Mouse (Mus musculus): ENCODE data around the gene Tmem136.
A peak's percentile ranks its signal among the peaks of the same experiment; 100 is the strongest.

DNA sequence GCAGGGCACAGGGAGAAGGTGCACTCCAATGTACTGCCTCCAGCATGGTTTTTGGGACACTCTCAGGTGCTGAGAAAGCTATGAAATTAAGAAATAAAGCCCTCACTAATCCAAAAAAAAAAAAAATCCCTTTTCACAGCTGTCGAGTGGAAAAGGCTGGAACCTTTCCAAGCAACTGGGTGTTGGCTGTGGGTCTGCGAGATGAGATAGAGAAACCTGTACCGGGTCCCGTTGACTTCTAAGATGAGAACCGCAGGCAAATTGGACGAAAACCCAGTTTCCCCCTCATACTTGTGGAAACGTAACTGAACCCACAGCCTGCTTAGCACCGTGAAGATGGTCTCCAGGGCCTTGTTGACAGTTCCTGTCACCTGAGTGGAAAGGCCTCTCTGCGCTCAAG, 34.6 kb upstream of the Tmem136 start:
- TF ChIP-seq SIN3A (IDR thresholded peaks at IDR 0.05; ENCODE audit: low read length) (0 out of 2 replicates have a peak, but pooled peaks have one; percentile 28), MAX (IDR thresholded peaks at IDR 0.05; ENCODE audit: low read length) (no peak), HCFC1 (IDR thresholded peaks at IDR 0.05; ENCODE audit: low read depth, low read length) (no peak), POLR2A (IDR thresholded peaks at IDR 0.05; ENCODE audit: control insufficient read depth in 1 of 2, insufficient read depth in 1 of 2, low read depth in 1 of 2, low read length in 2 of 2, poor library complexity in 1 of 2) (no peak), ZNF384 (IDR thresholded peaks at IDR 0.05; ENCODE audit: low read depth, low read length) (peak; percentile 84), KAT2A (conservative IDR thresholded peaks at IDR 0.05; ENCODE audit: low read depth, low read length) (no peak), USF1 (IDR thresholded peaks at IDR 0.05; ENCODE audit: low read depth, low read length) (no peak), MEF2A (IDR thresholded peaks at IDR 0.05; ENCODE audit: extremely low read depth, insufficient replicate concordance, low read depth, low read length, poor library complexity, severe bottlenecking) (no peak), CHD2 (IDR thresholded peaks at IDR 0.05; ENCODE audit: low read length) (no peak), CTCF (IDR thresholded peaks at IDR 0.05 in 2 of 3, conservative IDR thresholded peaks at IDR 0.05 in 1 of 3; ENCODE audit: control insufficient read depth in 1 of 3, insufficient read depth in 1 of 3, low read depth in 2 of 3, low read length in 3 of 3, poor library complexity in 1 of 3, severe bottlenecking in 1 of 3) (no peak), GABPA (IDR thresholded peaks at IDR 0.05; ENCODE audit: low read depth, low read length) (no peak), GATA1 (IDR thresholded peaks at IDR 0.05; ENCODE audit: low read depth, low read length) (0 out of 2 replicates have a peak, but pooled peaks have one; percentile 43), ZKSCAN1 (IDR thresholded peaks at IDR 0.05; ENCODE audit: low read depth, low read length) (no peak), JUND (IDR thresholded peaks at IDR 0.05; ENCODE audit: low read depth, low read length) (no peak)
